8 mouse cellular contexts compared by ENCODE assay signal in genomic region chr6:125071170-125071895, GRCm38 (mm10). TPM values are rescaled to one million over a fixed set of nuclear protein-coding genes. Genes with fewer than 3 reads are reported as not detected.
A peak's percentile ranks its signal among the peaks of the same experiment; 100 is the strongest.
DNase-seq lines count a peak whose midpoint lies in the region; ATAC-seq lines count a peak whose summit lies in the region.

No protein-coding gene starts in this region.

- peak overlapping the region; percentile 70 for H3K27ac ChIP-seq in kidney, embryonic 15.5 days
- peak overlapping the region; percentile 57 for H3K27ac ChIP-seq in intestine, embryonic 14.5 days (ENCODE audit: low read depth)
- peak overlapping the region; percentile 78 for H3K27ac ChIP-seq in midbrain, embryonic 14.5 days (replicated peaks; ENCODE audit: low read depth, low read length)

- DNase-seq in kidney, postnatal 10 days, result no peak
- DNase-seq in intestine, embryonic 14.5 days (ENCODE audit: low spot score), result no peak
- DNase-seq in midbrain, embryonic 14.5 days, result peak; percentile 51
- DNase-seq in thymus, postnatal 25 days, result peak; percentile 74
- no peak for DNase-seq in adrenal gland, postnatal 25 days
- no peak for DNase-seq in kidney, postnatal 25 days

- H3K9me3 ChIP-seq in kidney, embryonic 15.5 days (replicated peaks), result no peaks in the 10 kb centered on the region
- no peaks in the 10 kb centered on the region for H3K9me3 ChIP-seq in intestine, embryonic 14.5 days (ENCODE audit: control insufficient read depth, low read length)
- H3K9me3 ChIP-seq in midbrain, embryonic 14.5 days (ENCODE audit: control insufficient read depth, low read length), result no peaks in the 10 kb centered on the region

- H3K27me3 ChIP-seq in kidney, embryonic 15.5 days, result no peaks in the 10 kb centered on the region
- H3K27me3 ChIP-seq in intestine, embryonic 14.5 days (replicated peaks; ENCODE audit: control insufficient read depth, insufficient read depth, low read length), result no peaks in the 10 kb centered on the region
- no peaks in the 10 kb centered on the region for H3K27me3 ChIP-seq in midbrain, embryonic 14.5 days (ENCODE audit: control insufficient read depth, insufficient read depth, low read length)

- H3K4me2 ChIP-seq in kidney, embryonic 15.5 days, result no peak overlapping the region
- no peak overlapping the region for H3K4me2 ChIP-seq in intestine, embryonic 14.5 days (ENCODE audit: low read length)
- H3K4me2 ChIP-seq in midbrain, embryonic 14.5 days (ENCODE audit: low read length), result no peak overlapping the region

- no peak overlapping the region for H3K9ac ChIP-seq in kidney, embryonic 15.5 days
- H3K9ac ChIP-seq in intestine, embryonic 14.5 days (ENCODE audit: low read length), result no peak overlapping the region
- 0 out of 2 replicates have a peak overlapping the region, but pooled peaks have one; percentile 2 for H3K9ac ChIP-seq in midbrain, embryonic 14.5 days (replicated peaks; ENCODE audit: low read length)

- 0 out of 2 replicates have a peak, but pooled peaks cover 4% of the 10 kb centered on the region for H3K4me1 ChIP-seq in kidney, embryonic 15.5 days
- H3K4me1 ChIP-seq in intestine, embryonic 14.5 days (replicated peaks; ENCODE audit: control insufficient read depth, insufficient read depth, low read length), result peaks cover 7% of the 10 kb centered on the region; the same call in 1 of the 2 replicates
- H3K4me1 ChIP-seq in midbrain, embryonic 14.5 days (ENCODE audit: control insufficient read depth, insufficient read depth, low read length), result 0 out of 2 replicates have a peak, but pooled peaks cover 4% of the 10 kb centered on the region

- no peaks in the 10 kb centered on the region for H3K36me3 ChIP-seq in kidney, embryonic 15.5 days
- no peaks in the 10 kb centered on the region for H3K36me3 ChIP-seq in intestine, embryonic 14.5 days (ENCODE audit: control insufficient read depth, insufficient read depth, low read length)
- no peaks in the 10 kb centered on the region for H3K36me3 ChIP-seq in midbrain, embryonic 14.5 days (ENCODE audit: control insufficient read depth, insufficient read depth, low read length)

- H3K4me3 ChIP-seq in kidney, embryonic 15.5 days (replicated peaks), result no peak overlapping the region
- H3K4me3 ChIP-seq in intestine, embryonic 14.5 days (ENCODE audit: low read depth, low read length), result no peak overlapping the region
- no peak overlapping the region for H3K4me3 ChIP-seq in midbrain, embryonic 14.5 days (replicated peaks; ENCODE audit: low read depth, low read length)

- peak; percentile 52 for ATAC-seq in kidney, embryonic 15.5 days (replicated peaks; ENCODE audit: low FRiP score)
- ATAC-seq in common myeloid progenitor, adult 5-6 weeks (replicated peaks; ENCODE audit: low read depth, poor library complexity, severe bottlenecking), result peak; percentile 89
- ATAC-seq in intestine, embryonic 14.5 days (replicated peaks; ENCODE audit: low FRiP score, low TSS enrichment, low read depth), result no peak; the same call in 1 of the 2 replicates
- ATAC-seq in midbrain, embryonic 14.5 days (ENCODE audit: low FRiP score, low TSS enrichment), result peak; percentile 79

- 81% methylated on average over 18 of the region's 18 CpGs for WGBS in kidney, embryonic 15.5 days
- 84% methylated on average over 18 of the region's 18 CpGs for WGBS in intestine, embryonic 14.5 days
- 77% methylated on average over 18 of the region's 18 CpGs for WGBS in midbrain, embryonic 14.5 days

RNA-seq across cellular contexts. Expression of gene Lpar5, which starts 3.6 kb away (rescaled TPM):
- polyA plus RNA-seq in kidney, embryonic 15.5 days (2015; fragmentation: Nextera tagmentation; extraction: Ambion mirVana), result 0.33 and 0.55 TPM in 2 replicates
- 4.4 and 6.9 TPM in 2 replicates for total RNA-seq in common myeloid progenitor, adult 5-6 weeks (2017)
- polyA plus RNA-seq in intestine, embryonic 14.5 days (2014; fragmentation: Nextera tagmentation; extraction: Ambion mirVana), result 2.3 and 3.0 TPM in 2 replicates
- 0.45 and 0.77 TPM in 2 replicates for polyA plus RNA-seq in midbrain, embryonic 14.5 days (2014; fragmentation: Nextera tagmentation; extraction: Ambion mirVana)
- 0.36 TPM in 1 of 2 replicates, not detected in the other for total RNA-seq in adrenal gland, postnatal 25 days (2021)

RNA-seq across cellular contexts. Expression of gene Acrbp, which starts 21.8 kb away (rescaled TPM):
- 14.4 and 15.4 TPM in 2 replicates for polyA plus RNA-seq in kidney, embryonic 15.5 days (2015; fragmentation: Nextera tagmentation; extraction: Ambion mirVana)
- total RNA-seq in common myeloid progenitor, adult 5-6 weeks (2017), result 2.3 and 5.4 TPM in 2 replicates
- 11.4 and 13.4 TPM in 2 replicates for polyA plus RNA-seq in intestine, embryonic 14.5 days (2014; fragmentation: Nextera tagmentation; extraction: Ambion mirVana)
- 16.3 and 16.7 TPM in 2 replicates for polyA plus RNA-seq in midbrain, embryonic 14.5 days (2014; fragmentation: Nextera tagmentation; extraction: Ambion mirVana)
- 10.4 and 11.7 TPM in 2 replicates for total RNA-seq in adrenal gland, postnatal 25 days (2021)

RNA-seq across cellular contexts. Expression of gene Chd4, which starts 24.4 kb away (rescaled TPM):
- 99.2 and 100 TPM in 2 replicates for polyA plus RNA-seq in kidney, embryonic 15.5 days (2015; fragmentation: Nextera tagmentation; extraction: Ambion mirVana)
- 444 and 506 TPM in 2 replicates for total RNA-seq in common myeloid progenitor, adult 5-6 weeks (2017)
- 74.2 and 74.8 TPM in 2 replicates for polyA plus RNA-seq in intestine, embryonic 14.5 days (2014; fragmentation: Nextera tagmentation; extraction: Ambion mirVana)
- polyA plus RNA-seq in midbrain, embryonic 14.5 days (2014; fragmentation: Nextera tagmentation; extraction: Ambion mirVana), result 70.7 and 90.6 TPM in 2 replicates
- 175 and 203 TPM in 2 replicates for total RNA-seq in adrenal gland, postnatal 25 days (2021)

RNA-seq across cellular contexts. Expression of gene Ing4, which starts 31.8 kb away (rescaled TPM):
- 135 and 138 TPM in 2 replicates for polyA plus RNA-seq in kidney, embryonic 15.5 days (2015; fragmentation: Nextera tagmentation; extraction: Ambion mirVana)
- 52.8 and 69.9 TPM in 2 replicates for total RNA-seq in common myeloid progenitor, adult 5-6 weeks (2017)
- 94.4 and 108 TPM in 2 replicates for polyA plus RNA-seq in intestine, embryonic 14.5 days (2014; fragmentation: Nextera tagmentation; extraction: Ambion mirVana)
- polyA plus RNA-seq in midbrain, embryonic 14.5 days (2014; fragmentation: Nextera tagmentation; extraction: Ambion mirVana), result 132 and 144 TPM in 2 replicates
- 82.3 and 102 TPM in 2 replicates for total RNA-seq in adrenal gland, postnatal 25 days (2021)

Comparison
In these comparisons a context has a peak if more than half of its experiments do, and no peak if none do; other contexts are left out.
1. DNase-seq: peak in midbrain, embryonic 14.5 days (single experiment) and thymus, postnatal 25 days (single experiment); none in kidney, postnatal 10 days (single experiment), intestine, embryonic 14.5 days (single experiment), adrenal gland, postnatal 25 days (single experiment) and kidney, postnatal 25 days (0 of 2).
2. Peak in every context shown above with its lines, with median percentiles within 50 percentile points of each other: H3K27ac ChIP-seq.